Mouse (Mus musculus): ENCODE results near the gene Rplp1.

DNA sequence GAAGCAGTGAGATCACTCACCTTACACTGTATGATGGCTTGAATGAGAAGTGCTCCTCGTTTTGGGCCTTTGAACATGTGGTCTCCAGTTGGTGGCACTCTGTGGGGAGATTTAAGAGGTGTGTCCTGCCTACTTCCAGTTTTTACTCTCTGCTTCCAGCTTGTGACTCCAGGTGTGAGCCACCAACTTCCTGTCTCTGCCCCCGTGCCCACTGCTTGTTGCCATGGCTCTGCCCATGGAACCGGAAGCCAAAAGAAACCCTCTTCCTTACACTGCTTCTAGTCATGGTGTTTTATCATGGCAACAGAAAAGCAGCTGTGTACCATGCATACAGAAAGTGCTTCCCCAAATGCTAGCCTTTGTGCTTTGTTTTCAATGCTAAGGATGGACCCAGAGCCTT, 32.2 kb downstream of the Rplp1 start:
- TF ChIP-seq CTCF (IDR thresholded peaks at IDR 0.05; ENCODE audit: extremely low read depth, insufficient read length, insufficient replicate concordance, low read depth, low read length), result no peak
- TF ChIP-seq POLR2A (IDR thresholded peaks at IDR 0.05; ENCODE audit: low read depth, low read length), result no peak
